Mouse (Mus musculus): ENCODE results near the gene Gnat2.

DNA sequence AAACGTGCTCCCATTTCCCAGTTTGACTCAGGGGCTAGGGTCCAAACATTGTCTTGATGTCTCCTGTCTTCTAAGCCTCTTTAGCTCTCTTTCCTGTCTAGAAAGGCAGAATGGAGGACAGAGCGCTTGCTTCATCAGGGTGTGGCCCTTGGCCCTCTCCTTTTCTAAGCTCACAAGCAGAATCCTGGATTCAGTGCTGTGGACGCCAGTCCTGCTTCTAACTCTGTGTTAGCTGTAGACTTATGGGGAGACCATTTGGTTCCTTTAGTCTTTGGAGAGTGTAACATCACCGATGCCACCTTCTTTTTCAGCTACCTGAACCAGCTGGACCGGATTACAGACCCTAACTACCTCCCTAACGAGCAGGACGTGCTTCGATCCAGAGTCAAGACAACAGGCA, 5.1 kb downstream of the Gnat2 start:
- TF ChIP-seq CTCF (IDR thresholded peaks at IDR 0.05; ENCODE audit: control insufficient read depth, insufficient read depth, insufficient replicate concordance, low read depth, low read length): no peak
- TF ChIP-seq POLR2A (IDR thresholded peaks at IDR 0.05; ENCODE audit: control insufficient read depth, low read depth, low read length): no peak
